Mouse (Mus musculus) erythroid progenitor cell, adult 5-6 weeks (primary cell): ENCODE results near the gene F11r. TPM values are rescaled to one million over a fixed set of nuclear protein-coding genes. Genes with fewer than 3 reads are reported as not detected.

ENCODE experiments used
- ATAC-seq: replicated peaks from 2 replicates; pipeline ENCODE4 v1.8.0; 2016; ENCODE audit warnings: moderate number of reproducible peaks, mild to moderate bottlenecking, moderate TSS enrichment, inconsistent platforms; ENCODE audit not compliant: poor library complexity, low FRiP score, severe bottlenecking
- total RNA-seq, 2 experiments: library from RNA; stranded (forward) in 1 of 2; stranded (reverse) in 1 of 2; fragments of 150-400 nt in 1 of 2; fragments of 186-747, 209-891 nt in 1 of 2; gene quantifications; 2 replicates each; pipeline versions ENCODE4 v1.2.3 to v1.2.4; 2015 to 2017; ENCODE audit warnings: low replicate concordance in 2 of 2

Gene F11r
- total RNA-seq (2015; ENCODE audit: low replicate concordance) (not detected in 2 replicates), total RNA-seq (2017; ENCODE audit: low replicate concordance) (not detected in 2 replicates)

DNA sequence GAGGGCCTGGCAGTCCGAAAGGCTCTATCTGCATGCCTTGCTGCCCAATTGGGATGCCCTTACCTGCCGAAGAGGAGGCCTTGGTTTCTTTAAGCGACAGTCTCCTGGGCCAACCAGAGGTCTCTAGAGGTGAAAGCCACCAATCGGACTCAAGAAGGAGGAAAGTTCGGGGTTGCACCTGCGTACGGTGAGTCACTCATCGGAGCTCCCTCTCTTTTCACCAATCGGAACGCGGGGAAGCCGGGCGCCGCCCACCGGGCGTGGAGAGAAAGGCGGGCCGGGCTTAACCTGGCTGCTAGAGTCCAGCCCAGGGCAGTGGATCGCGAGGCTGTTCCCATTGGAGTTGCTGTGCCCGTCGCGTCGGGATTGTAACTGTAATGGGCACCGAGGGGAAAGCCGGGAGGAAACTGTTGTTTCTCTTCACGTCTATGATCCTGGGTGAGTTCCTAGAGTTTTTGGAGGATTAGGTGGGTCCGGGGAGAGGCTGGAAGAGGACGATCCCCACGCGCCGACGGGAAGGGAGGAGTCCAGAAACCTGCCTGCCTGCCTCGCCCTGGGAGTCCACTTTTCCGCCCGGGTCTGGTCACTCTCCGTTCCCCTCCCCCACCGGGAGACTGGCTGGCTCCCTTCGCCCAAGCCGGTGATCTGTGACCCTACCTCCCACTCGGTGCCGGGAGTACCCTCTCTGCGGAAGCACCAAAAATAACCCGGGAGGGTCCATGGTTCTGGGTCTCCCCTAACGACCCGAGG, at the start of gene F11r:
TSS of gene F11r (plus strand) at position 272 of the 750 bp plus-strand sequence.
- 0 out of 2 replicates have a peak, but pooled peaks have one; percentile 46 for ATAC-seq

DNA sequence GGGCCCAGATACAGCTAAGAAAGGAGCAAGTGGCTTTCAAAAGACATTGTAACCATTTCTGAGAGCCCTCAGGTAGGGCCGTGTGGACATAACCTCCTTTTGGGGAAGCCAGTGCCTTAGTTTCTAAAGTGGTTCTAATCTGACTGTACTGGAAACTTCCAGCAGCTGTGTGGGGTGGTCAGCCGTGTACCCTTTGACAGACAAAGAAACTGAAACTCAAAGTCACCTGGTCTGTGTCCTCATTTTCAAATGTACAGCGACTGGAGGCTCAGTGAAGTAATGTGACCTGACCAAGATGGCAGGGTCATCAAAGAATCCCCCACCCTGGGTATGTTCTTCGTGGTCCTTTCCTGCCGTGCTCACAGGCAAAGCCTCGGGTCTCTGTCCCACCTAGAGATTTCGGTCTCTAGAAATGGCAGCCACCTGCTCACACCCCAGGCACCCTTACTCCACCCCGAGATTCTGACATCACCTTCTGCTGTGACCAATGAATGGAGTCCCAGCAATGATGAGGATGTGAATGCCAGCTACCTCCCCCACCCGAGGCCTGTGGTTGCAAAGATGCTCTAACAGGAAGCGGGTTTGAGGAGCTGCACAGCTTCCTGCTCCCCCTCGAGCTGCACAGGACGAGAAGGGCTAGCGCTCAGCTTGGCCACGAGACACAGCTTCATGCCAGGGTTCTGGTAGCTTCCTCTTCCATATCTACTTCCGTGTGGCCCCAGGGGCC, 48.8 kb upstream of the F11r start, which contains the start of gene Arhgap30:
TSS of gene Arhgap30 (plus strand) at position 579 of the 727 bp plus-strand sequence.
- 0 out of 2 replicates have a peak, but pooled peaks have one; percentile 40 for ATAC-seq

DNA sequence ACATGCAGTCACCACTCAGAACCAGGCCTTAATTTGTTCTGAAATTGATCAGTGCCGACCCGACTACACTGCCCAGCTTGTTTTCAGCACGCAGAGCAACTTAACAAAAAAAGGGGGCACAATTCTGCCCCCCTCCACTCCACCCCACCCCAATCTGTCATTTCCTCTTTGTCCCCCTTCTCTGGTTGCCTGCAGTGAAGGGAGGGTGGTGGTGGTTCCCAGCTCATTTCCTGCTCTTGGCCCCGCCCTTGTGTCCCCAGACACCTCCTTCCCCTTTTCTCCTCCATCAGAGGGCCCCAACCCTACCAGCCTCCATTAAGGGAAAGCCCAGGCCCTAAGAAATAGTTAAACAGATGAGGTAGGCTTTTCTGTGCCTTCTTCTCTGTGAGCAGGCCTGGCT, 47.2 kb upstream of the F11r start:
- no peak for ATAC-seq

DNA sequence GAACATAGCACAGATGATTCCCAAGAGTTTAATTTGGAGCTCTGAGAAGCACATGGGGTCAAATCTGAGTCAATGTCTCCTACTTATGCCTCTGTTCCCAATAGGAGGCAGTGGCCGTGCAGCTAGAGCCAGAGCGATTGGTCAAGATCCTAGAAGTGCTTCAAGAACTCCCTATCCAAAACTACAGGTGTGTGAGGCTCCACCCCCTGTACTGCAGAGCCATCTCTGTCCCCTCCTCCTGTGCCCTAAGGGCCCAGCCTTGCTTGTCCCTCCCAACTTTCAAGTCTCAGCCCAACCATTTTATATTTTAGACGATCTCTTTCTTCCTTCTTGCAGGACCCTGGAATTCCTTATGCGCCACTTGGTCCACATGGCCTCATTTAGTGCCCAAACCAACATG, 35.5 kb upstream of the F11r start:
- no peak for ATAC-seq

DNA sequence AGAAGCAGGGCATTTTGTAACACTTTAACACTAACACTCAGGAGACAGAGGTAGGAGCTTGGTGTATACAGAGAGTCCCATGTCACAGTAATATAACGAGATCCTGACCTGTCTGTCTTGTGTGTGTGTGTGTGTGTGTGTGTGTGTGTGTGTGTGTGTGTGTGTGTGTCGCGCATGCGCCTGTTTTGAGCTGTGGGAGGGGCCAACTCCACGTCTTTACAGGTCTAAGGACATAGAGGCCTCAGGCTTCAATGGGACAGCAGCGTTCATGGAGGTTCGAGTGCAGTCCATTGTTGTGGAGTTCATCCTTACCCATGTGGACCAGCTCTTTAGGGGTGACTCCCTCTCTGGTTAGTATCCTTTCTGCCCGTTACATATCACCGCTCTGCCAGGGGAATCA, 34.3 kb upstream of the F11r start:
- no peak for ATAC-seq

DNA sequence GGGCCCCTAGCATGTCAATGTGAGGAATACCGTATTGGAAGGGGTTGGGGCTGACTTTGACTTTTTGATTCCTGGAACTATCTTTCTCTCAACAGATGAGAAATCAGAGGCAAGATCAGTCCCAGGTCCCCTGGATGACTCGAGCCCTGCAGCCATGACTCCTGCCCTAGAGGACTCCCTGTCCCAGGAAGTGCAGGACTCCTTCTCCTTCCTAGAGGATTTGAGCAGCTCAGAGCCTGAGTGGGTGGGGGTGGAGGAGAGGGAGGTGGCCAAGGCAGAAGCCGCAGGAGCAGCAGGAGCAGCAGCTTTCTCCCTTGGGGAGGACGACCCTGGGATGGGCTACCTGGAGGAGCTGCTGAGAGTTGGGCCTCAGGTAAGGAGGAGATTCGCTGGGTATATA, 30.1 kb upstream of the F11r start:
- no peak for ATAC-seq

DNA sequence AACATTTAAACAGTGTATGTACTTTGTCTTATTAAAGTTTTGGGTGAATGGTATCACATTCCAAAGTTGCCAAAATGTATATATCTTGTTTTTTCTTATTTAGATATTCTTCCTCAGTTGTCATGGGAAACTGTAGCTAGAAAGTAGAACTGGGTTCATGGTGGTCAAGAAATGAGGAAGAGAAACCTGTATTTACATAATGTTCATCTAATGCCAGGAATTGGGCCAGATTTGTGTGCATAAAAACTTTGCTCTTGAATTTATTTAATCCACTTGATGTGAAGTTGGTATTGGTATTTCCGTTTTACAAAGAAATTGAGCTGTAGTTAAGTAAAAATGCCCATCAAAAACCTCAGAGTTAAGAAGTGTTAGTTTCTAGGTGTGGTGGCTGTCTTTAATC, 27.1 kb upstream of the F11r start:
- no peak for ATAC-seq

DNA sequence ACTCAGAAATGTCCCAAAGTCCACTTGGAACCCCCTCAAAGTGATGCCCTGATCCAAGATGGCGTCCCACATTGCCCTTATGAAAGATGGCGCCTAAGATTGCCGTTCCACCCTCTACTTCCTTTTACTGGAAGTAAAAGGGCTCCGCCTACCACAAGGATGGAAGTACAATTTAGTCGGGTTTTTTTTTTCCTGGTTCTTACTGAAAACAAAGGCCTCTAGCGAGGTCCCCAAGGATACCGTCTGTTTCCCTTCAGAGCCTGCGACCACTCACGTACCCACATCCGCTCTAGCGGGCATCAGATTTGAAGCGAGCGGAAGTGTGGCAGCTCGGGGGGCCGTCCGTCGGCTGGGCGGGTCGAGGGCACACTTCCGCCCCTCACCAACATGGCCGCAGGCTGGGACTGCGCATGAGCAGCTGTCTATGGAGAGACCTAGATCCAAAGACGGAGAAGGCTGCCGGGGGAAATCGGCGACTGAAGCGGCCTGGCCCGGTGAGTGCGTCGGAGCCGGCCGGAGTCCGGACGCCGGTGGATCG, 26.3 kb upstream of the F11r start, which contains the start of gene Usf1:
TSS of gene Usf1 (plus strand) at position 367 of the 538 bp plus-strand sequence.
- ATAC-seq: peak; percentile 97

DNA sequence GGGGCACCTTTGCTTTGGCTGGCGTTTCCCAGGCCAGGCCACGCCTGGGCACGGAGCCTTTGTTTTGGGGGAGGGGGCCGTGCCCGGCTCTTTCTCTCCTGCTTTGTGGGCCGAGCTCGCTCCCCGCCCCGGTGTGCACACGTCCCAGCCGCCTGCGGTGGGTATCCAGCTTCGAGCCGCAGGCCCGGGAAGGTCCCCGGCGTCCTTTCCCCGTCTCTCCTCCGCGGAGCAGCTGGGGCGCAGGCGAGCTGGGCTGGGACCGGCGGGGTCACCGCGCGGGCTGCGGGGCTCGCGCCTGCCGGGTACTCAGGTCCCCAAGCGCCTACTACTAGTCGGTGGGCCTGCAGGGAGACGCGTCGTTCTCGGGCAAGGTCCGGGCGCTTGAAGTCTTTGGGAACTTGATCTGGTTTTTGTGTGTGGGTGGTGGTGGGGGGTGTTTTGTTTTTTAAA, 25.8 kb upstream of the F11r start:
- peak; percentile 37 for ATAC-seq

DNA sequence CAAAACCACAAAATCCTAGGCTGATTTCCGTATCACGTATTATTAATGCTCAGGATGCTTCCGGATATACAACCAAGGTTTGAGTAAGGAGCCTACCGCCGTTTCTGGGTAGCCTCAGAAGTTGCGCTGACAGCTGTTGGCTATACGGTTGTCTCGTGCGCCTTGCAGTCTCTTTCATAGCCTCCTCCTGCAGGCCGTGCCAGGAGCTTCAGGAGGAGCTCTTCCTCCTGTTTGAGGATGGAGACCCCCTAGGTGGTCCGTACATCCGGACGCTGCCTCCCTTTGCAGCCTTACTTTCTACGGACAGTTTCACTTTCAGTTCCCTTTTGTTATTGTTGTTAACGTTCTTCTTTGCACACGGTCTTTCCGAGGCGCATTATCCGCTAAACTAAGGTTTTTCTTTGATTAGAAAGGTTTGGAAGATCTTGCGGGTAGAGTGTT, 25.3 kb upstream of the F11r start:
- ATAC-seq: 0 out of 2 replicates have a peak, but pooled peaks have one; percentile 26

DNA sequence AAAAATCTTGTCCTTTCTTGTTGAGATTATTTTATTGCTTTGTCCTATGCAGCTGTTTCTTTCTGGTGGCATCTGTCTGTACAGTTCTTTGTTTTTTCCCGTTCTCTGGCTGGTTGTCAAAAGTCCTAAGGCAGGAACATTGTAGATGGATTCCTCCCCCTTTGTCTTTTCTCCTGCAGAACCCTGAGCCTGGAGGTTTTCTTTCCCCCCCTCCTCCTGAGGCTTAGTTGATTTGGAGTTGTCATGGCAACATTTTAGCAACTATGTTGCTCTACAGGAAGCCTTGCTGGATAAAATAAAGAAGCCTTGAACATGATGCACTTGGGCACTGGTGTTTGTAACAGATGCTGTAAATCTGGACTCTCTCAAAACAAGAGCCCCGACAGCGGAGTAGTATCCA, 24.9 kb upstream of the F11r start:
- no peak for ATAC-seq

DNA sequence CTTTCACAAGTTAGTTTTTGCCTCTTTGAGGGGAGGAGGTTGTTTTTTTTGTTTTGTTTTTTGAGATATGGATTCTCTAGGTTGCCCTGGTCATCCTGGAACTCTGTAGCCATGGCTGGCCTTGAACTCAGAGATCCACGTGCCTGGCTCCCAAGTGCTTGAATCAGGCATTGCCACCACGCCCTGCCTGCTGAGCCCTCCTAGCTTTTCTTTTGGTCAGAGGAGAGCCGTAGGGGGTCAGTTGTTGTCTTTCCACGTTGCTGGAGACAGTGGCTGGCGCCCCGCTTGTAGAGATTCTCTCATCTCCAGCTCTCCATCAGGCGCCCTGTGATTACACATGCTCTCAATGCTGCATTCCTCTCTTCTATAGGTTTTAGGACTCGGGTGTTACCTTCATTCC, 23.7 kb upstream of the F11r start:
- no peak for ATAC-seq

DNA sequence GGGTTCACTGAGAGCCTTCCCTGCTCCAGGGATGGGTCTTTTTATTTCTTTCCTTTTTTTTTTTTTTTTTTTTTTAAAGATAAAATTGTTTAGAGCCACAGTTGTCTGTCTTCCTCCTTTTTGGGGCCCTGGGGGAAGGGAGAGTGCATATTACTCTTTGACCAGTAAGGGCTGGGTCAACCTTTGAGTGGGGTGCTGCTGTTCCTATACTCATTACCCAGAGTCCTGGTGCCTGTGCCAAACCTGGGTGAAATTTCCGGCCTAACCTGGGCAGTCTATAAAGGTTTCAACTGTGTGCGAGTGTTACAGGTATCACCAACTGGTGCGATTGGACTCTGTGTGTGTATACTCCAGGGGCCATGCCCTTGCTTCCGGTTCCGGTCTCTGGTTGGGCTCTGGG, 18.7 kb upstream of the F11r start, which contains the start of gene Tstd1:
TSS of gene Tstd1 (plus strand) at position 213 of the 400 bp plus-strand sequence.
- no peak for ATAC-seq

DNA sequence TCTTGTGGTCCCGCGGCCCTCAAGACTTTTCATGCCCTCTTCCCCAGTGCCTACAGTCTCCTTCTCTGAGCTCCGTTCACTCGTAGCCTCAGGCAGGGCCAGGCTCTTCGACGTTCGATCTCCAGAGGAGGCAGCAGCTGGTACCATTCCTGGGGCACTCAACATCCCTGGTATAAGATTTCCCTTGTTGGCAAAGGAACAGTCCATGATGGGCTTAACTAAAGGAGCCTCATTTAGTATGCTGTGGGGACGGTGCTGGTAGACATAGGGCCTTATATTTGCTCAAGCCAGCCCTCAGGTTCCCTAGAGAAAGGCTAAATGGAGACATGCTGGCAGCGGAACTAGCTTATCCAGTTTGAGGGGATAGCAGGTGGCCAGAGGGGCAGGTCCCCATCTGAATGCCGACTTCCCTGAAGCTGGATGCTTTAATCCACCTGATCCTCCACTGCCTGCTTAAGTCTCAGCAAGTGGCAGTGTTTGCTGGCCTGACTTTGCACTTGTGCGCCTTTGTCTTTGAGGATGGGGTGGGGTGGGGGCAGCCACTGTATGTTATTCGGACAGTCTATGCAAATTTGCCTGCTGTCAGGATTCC, 17.9 kb upstream of the F11r start:
- ATAC-seq: no peak

DNA sequence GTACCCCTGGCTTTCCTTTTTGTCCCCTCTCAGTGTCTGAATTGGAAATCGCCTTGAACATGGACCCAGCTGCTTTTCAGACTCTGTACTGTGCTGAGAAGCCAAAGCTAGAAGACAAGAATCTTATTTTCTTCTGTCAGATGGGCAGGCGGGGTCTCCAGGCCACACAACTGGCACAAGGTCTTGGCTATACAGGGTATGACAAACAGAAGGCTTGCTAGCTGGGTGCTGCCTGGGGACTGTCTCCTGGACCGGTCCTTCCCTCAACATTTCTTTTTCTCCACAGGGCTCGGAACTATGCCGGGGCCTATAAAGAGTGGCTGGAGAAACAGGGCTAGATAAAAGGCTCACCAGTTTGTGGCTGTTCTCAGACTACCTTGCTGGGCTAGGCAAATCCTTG, 17.4 kb upstream of the F11r start:
- ATAC-seq: no peak

DNA sequence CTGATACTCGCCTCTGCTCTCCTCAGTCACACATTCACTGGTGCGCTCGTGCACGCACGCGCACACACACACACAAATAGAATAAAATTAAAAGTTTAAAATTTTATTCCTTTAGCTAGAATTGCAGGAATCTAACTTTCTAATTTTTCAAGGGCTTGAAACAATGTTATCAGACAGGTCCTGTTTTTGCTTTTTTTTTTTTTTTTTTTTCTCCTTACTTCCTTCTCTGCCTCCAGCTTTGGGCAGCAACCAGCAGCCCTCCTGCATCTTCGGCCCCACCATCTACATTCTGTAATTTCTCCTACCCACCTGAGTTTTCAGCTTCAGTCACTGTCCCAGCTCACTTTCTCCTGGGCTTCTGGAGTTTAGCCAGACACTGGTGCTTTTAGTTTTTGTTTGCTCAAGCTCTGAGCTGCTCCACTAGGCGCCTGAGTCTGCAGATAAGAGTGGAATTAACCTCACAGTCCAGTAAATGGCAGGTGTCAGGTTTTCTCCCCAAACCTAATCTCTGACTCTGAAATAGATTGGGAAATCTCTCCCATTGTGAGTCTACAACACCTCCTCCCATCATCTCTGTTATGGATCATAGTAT, 14.7 kb upstream of the F11r start:
- ATAC-seq: no peak

DNA sequence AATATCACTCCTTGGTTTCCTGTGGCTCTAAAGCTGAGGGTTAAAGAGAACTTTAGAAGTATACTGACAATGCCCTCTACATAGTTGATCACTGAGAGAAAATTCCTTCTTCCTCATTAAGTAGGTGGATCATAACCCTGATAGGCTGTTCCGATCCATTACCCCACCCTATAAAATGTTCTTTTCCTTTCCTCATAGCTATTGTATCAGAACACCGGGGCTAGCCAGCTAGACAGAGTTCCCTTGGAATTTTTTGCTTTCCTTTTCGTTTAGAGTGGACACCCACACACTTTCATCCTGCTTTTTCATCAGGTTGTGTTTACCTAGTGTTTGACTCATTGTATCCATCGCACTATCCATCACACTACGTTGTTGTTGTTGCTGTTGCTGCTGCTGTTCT, 12.7 kb upstream of the F11r start:
- no peak for ATAC-seq

DNA sequence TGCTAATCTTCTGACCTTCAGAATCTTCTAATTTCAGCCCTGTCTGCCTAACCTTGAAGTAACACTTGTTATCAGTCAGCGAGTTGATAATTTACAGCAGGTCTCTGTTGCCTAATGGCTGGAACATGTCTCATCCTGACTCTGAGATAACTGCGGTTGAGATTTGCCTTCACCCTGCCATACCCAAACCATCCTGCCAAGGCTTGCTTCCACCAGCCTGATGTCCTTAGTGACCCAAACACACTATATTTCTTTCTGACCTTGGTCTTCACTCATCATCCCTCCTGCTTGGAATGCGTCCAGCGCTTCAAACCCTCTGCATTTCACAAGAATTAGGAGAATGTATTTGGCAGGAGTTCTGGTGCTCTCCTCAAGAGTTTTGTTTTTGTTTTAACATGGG, 12.2 kb upstream of the F11r start:
- ATAC-seq: no peak

DNA sequence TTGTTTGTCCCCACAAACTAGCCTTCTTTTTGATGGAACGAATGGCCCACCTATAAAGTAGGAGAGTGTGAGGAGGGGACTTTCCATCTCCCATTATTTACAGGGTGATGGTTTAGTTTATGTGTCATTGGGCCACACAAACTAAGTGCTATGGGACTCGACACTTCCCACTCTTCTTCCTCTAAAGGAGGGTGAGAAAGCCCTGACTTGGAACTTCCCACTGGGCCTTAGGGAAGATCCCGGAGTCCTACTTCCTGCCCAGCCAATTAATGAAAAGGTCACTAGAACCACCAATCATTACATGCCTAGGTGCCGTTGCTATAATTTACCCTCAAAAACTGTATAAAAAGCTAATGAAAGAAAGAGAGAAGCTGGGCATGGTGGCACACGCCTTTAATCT, 5.2 kb upstream of the F11r start:
- ATAC-seq: no peak
